Mouse (Mus musculus) liver, embryonic 13.5 days (tissue): Measurements from ENCODE around the gene Mylk2. TPM values are rescaled to one million over a fixed set of nuclear protein-coding genes. Genes with fewer than 3 reads are reported as not detected.

Experiments
- ATAC-seq: fragments of 200-750 bp; cut with Nextera tagmentation; 2 replicates; pipeline ENCODE4 v1.8.0; 2017; ENCODE audit warnings: low read depth, mild to moderate bottlenecking, moderate number of reproducible peaks, moderate library complexity
- DNase-seq: peaks from one replicate; pipeline ENCODE4 v3.0.0; 2022
- H3K27ac ChIP-seq: fragments of 300-500 bp; sonication (generic); 2 replicates; pipeline ENCODE4 v1.5.1; 2015; ENCODE audit warnings: moderate library complexity, mild to moderate bottlenecking, inconsistent platforms
- H3K27me3 ChIP-seq: fragments of 300-500 bp; sonication (generic); 2 replicates; pipeline ENCODE4 v1.6.1; 2015; ENCODE audit warnings: mild to moderate bottlenecking, inconsistent platforms
- H3K36me3 ChIP-seq: fragments of 300-500 bp; sonication (generic); 2 replicates; pipeline ENCODE4 v1.6.1; 2015; ENCODE audit warnings: mild to moderate bottlenecking, inconsistent platforms
- H3K4me1 ChIP-seq: fragments of 300-500 bp; sonication (generic); replicated peaks from 2 replicates; pipeline ENCODE4 v1.6.1; 2015; ENCODE audit warnings: inconsistent platforms
- H3K4me2 ChIP-seq: fragments of 300-500 bp; sonication (generic); 2 replicates; pipeline ENCODE4 v1.6.1; 2015; ENCODE audit warnings: inconsistent platforms, mild to moderate bottlenecking, moderate library complexity
- H3K4me3 ChIP-seq: fragments of 300-500 bp; sonication (generic); replicated peaks from 2 replicates; pipeline ENCODE4 v1.5.1; 2015; ENCODE audit warnings: mild to moderate bottlenecking, inconsistent platforms
- H3K9ac ChIP-seq: fragments of 300-500 bp; sonication (generic); 2 replicates; pipeline ENCODE4 v1.6.1; 2015; ENCODE audit warnings: mild to moderate bottlenecking, inconsistent platforms
- H3K9me3 ChIP-seq: fragments of 300-500 bp; sonication (generic); replicated peaks from 2 replicates; pipeline ENCODE4 v1.6.1; 2016; ENCODE audit warnings: inconsistent platforms
- WGBS: fragments of 180-500 bp; shearing (Covaris S2); methylation state at CpG from one replicate; pipeline ENCODE4 v1.1.7; 2015; ENCODE audit not compliant: insufficient replicate concordance; 5-methylcytosine and 5-hydroxymethylcytosine counted together
- polyA plus RNA-seq: library from polyadenylated mRNA; unstranded; fragments of >200 nt; fragmentation: Nextera tagmentation; extraction: Ambion mirVana; gene quantifications from 2 replicates; pipeline ENCODE4 v1.2.1, GENCODE M21; 2015

Mylk2 gene
- polyA plus RNA-seq = not detected in 2 replicates

DNA sequence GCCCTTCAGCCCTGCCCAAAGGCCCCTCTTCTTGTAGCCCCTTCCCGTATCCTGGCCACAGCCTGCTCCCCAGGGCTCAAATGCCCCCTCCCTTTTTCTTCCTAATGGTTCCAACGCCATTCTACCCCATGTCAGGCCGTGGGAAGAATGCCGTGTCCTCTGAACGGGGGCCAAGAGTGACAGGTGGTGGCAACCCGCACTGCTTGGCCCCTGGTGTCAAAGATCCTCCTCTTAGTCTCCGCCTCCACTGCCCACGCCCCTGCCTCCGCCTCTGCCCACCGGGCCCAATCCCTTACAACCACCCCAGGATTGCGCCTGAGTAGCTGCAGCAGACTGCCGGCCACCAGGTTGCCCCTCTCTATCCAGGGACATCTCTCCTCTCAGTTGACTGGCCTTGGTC lies at the start of gene Mylk2:
TSS of gene Mylk2 (plus strand) at position 322 of the 400 bp plus-strand sequence.
- H3K27ac ChIP-seq = no peak within 1 kb of the TSS
- peaks cover 49% of the 10 kb centered on the region for H3K27me3 ChIP-seq
- H3K4me3 ChIP-seq = no peak within 1 kb of the TSS
- no peak for DNase-seq
- peaks cover 7% of the 10 kb centered on the region for H3K4me1 ChIP-seq
- H3K9ac ChIP-seq = no peak within 1 kb of the TSS
- no peak for ATAC-seq
- no peak within 1 kb of the TSS for H3K4me2 ChIP-seq
- H3K36me3 ChIP-seq = no peaks in the 10 kb centered on the region
- 20% methylated on average over 12 of the region's 12 CpGs for WGBS
- H3K9me3 ChIP-seq = no peaks in the 10 kb centered on the region

DNA sequence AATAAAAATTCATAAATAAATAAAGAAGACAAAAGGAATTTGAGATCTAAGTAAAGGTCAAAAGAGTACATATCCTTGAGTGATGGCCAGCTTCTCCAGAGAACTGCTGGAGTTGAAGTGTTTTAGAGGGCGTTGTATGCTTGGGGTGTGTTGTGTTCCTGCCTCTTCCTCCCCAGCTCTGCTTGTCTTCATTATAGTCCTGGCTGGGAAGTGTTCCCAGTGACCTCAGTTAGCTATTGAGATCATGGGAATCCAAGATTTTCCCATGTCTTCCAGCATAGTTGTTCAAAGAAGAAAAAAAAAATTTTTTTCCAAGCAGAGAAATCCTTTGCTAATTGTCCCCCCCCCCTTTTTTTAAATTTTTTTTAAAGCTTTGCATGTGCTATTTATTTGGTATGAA lies 49.3 kb upstream of the Mylk2 start:
- no peaks in the 10 kb centered on the region for H3K9me3 ChIP-seq
- DNase-seq = no peak
- H3K9ac ChIP-seq = no peak overlapping the region
- no peak overlapping the region for H3K4me3 ChIP-seq
- no peak overlapping the region for H3K27ac ChIP-seq
- H3K27me3 ChIP-seq = no peaks in the 10 kb centered on the region
- no peak overlapping the region for H3K4me2 ChIP-seq
- no peak for ATAC-seq
- peaks cover 16% of the 10 kb centered on the region for H3K4me1 ChIP-seq
- peaks cover 94% of the 10 kb centered on the region for H3K36me3 ChIP-seq
- WGBS = 82% methylated on average over 1 of the region's 1 CpGs

DNA sequence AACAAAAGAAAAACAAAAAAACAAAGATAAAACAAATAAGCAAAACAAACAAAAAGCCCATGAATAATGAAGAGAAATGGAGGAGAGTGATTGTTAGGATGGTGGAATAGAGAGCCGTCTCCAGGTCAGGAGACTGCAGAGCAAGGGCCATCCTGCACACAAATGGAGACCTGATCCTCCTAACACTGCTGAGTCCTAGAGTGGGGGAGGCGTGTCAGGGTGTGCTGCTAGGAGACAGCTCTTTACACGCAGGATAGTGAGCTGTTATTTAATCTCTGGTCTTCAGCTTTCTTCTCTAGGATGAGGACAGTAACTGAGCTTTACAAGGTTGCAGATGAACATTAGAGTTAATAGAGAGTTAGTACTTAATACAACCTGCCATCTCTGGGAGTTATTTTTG lies 48.5 kb upstream of the Mylk2 start:
- Histone ChIP-seq H3K4me2 (no peak overlapping the region), H3K9me3 (no peaks in the 10 kb centered on the region), H3K36me3 (peaks cover 94% of the 10 kb centered on the region), H3K9ac (no peak overlapping the region), H3K27ac (no peak overlapping the region), H3K27me3 (no peaks in the 10 kb centered on the region), H3K4me3 (no peak overlapping the region), H3K4me1 (peaks cover 16% of the 10 kb centered on the region)
- no peak for DNase-seq
- WGBS = 65% methylated on average over 3 of the region's 3 CpGs
- no peak for ATAC-seq

GRCm38 (mm10) chr2:152863346-152863745 lies 47.8 kb upstream of the Mylk2 start:
- no peak for DNase-seq
- peaks cover 16% of the 10 kb centered on the region for H3K4me1 ChIP-seq
- no peak overlapping the region for H3K27ac ChIP-seq
- no peak for ATAC-seq
- H3K9me3 ChIP-seq = no peaks in the 10 kb centered on the region
- H3K4me2 ChIP-seq = no peak overlapping the region
- no peak overlapping the region for H3K4me3 ChIP-seq
- WGBS = 95% methylated on average over 6 of the region's 6 CpGs
- peaks cover 93% of the 10 kb centered on the region for H3K36me3 ChIP-seq
- no peak overlapping the region for H3K9ac ChIP-seq
- no peaks in the 10 kb centered on the region for H3K27me3 ChIP-seq

GRCm38 (mm10) chr2:152878239-152878638 lies 32.9 kb upstream of the Mylk2 start:
- no peak overlapping the region for H3K4me3 ChIP-seq
- no peak overlapping the region for H3K4me2 ChIP-seq
- WGBS = 76% methylated on average over 3 of the region's 3 CpGs
- no peak overlapping the region for H3K27ac ChIP-seq
- peaks cover 94% of the 10 kb centered on the region for H3K36me3 ChIP-seq
- H3K27me3 ChIP-seq = no peaks in the 10 kb centered on the region
- H3K9me3 ChIP-seq = no peaks in the 10 kb centered on the region
- DNase-seq = no peak
- H3K4me1 ChIP-seq = peaks cover 8% of the 10 kb centered on the region
- ATAC-seq = 0 out of 2 replicates have a peak, but pooled peaks have one; percentile 70
- H3K9ac ChIP-seq = no peak overlapping the region

DNA sequence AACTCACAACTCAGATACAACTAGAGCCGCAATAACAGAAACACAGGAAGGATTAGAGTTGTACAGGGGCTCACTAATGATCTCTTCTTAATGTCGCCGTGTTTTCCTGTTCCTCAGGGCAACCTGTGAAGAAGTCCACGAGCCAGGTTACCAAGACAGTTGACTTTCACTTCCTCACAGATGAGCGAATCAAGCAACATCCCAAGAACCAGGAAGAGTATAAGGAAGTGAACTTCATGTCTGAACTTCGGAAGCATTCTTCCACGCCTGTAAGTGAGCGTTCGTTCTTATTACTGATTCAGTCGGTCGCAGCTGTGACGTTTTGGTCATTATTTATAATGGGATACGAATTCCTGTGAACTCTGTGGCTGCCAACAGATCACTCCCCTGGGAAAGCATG lies 30.3 kb upstream of the Mylk2 start:
- H3K4me3 ChIP-seq = no peak overlapping the region
- no peak for DNase-seq
- no peaks in the 10 kb centered on the region for H3K9me3 ChIP-seq
- no peak overlapping the region for H3K4me2 ChIP-seq
- WGBS = 91% methylated on average over 13 of the region's 13 CpGs
- no peak overlapping the region for H3K27ac ChIP-seq
- H3K27me3 ChIP-seq = no peaks in the 10 kb centered on the region
- no peak overlapping the region for H3K9ac ChIP-seq
- peaks cover 8% of the 10 kb centered on the region for H3K4me1 ChIP-seq
- ATAC-seq = no peak
- peaks cover 95% of the 10 kb centered on the region for H3K36me3 ChIP-seq

GRCm38 (mm10) chr2:152884101-152884645 lies 27.0 kb upstream of the Mylk2 start:
- Histone ChIP-seq H3K4me1 (no peaks in the 10 kb centered on the region), H3K27ac (no peak overlapping the region), H3K4me2 (no peak overlapping the region), H3K36me3 (peaks cover 98% of the 10 kb centered on the region), H3K27me3 (no peaks in the 10 kb centered on the region), H3K4me3 (no peak overlapping the region), H3K9ac (no peak overlapping the region), H3K9me3 (no peaks in the 10 kb centered on the region)
- DNase-seq (no peak), ATAC-seq (no peak)
- WGBS = 92% methylated on average over 6 of the region's 6 CpGs

GRCm38 (mm10) chr2:152887230-152887629 lies 23.9 kb upstream of the Mylk2 start:
- no peak overlapping the region for H3K4me2 ChIP-seq
- ATAC-seq = no peak
- H3K9ac ChIP-seq = no peak overlapping the region
- H3K9me3 ChIP-seq = no peaks in the 10 kb centered on the region
- WGBS = 82% methylated on average over 3 of the region's 3 CpGs
- H3K27me3 ChIP-seq = no peaks in the 10 kb centered on the region
- no peaks in the 10 kb centered on the region for H3K4me1 ChIP-seq
- H3K36me3 ChIP-seq = peaks cover 97% of the 10 kb centered on the region
- no peak for DNase-seq
- no peak overlapping the region for H3K27ac ChIP-seq
- no peak overlapping the region for H3K4me3 ChIP-seq

- Histone ChIP-seq H3K9me3 (no peaks in the 10 kb centered on the region), H3K27me3 (no peaks in the 10 kb centered on the region), H3K36me3 (peaks cover 97% of the 10 kb centered on the region), H3K27ac (no peak overlapping the region), H3K4me1 (no peaks in the 10 kb centered on the region), H3K4me2 (no peak overlapping the region), H3K4me3 (no peak overlapping the region), H3K9ac (no peak overlapping the region)
- ATAC-seq = no peak
- 93% methylated on average over 5 of the region's 5 CpGs for WGBS
- DNase-seq = no peak
Measured at GRCm38 (mm10) chr2:152888774-152889173, 22.4 kb upstream of the Mylk2 start.

GRCm38 (mm10) chr2:152895834-152896233 lies 15.3 kb upstream of the Mylk2 start:
- Histone ChIP-seq H3K36me3 (peaks cover 60% of the 10 kb centered on the region), H3K4me2 (no peak overlapping the region), H3K9me3 (no peaks in the 10 kb centered on the region), H3K27ac (no peak overlapping the region), H3K9ac (no peak overlapping the region), H3K27me3 (no peaks in the 10 kb centered on the region), H3K4me1 (no peaks in the 10 kb centered on the region), H3K4me3 (no peak overlapping the region)
- DNase-seq = no peak
- 91% methylated on average over 9 of the region's 9 CpGs for WGBS
- no peak for ATAC-seq

DNA sequence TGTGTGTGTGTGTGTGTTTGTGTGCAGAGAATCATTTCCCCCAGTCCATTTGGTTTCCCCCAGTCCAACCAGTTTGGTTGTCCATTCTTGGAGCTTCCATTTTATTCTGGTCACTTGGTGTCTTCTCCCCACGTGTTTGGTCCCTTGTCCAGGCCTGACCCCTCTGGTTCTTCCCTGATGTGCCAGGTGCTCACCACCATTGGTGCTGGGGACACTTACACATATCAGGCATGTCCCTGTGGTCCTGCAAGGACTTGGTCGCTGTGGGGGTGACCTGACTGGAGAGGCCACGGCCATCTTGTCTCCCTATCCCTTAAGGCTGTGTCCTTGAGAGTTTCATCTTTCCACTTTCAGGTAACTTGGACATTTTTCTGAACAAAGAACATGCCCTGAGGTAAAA lies 14.2 kb upstream of the Mylk2 start:
- H3K4me2 ChIP-seq = no peak overlapping the region
- 88% methylated on average over 3 of the region's 3 CpGs for WGBS
- H3K4me1 ChIP-seq = no peaks in the 10 kb centered on the region
- H3K27ac ChIP-seq = no peak overlapping the region
- DNase-seq (no peak), ATAC-seq (no peak)
- no peaks in the 10 kb centered on the region for H3K9me3 ChIP-seq
- H3K27me3 ChIP-seq = no peaks in the 10 kb centered on the region
- H3K4me3 ChIP-seq = no peak overlapping the region
- H3K9ac ChIP-seq = no peak overlapping the region
- peaks cover 49% of the 10 kb centered on the region for H3K36me3 ChIP-seq

- ATAC-seq (no peak), DNase-seq (no peak)
- no peak overlapping the region for H3K4me3 ChIP-seq
- peaks cover 28% of the 10 kb centered on the region for H3K36me3 ChIP-seq
- no peak overlapping the region for H3K27ac ChIP-seq
- H3K27me3 ChIP-seq = no peaks in the 10 kb centered on the region
- no peaks in the 10 kb centered on the region for H3K9me3 ChIP-seq
- no peak overlapping the region for H3K4me2 ChIP-seq
- WGBS = 82% methylated on average over 6 of the region's 6 CpGs
- no peak overlapping the region for H3K9ac ChIP-seq
- H3K4me1 ChIP-seq = no peaks in the 10 kb centered on the region
Measured at GRCm38 (mm10) chr2:152899011-152899410, 12.1 kb upstream of the Mylk2 start.
